Mouse (Mus musculus) C2C12 (cell line): ENCODE measurements around the gene Haspin. TPM values are rescaled to one million over a fixed set of nuclear protein-coding genes. Genes with fewer than 3 reads are reported as not detected.

Experiments used
- H3K27me3 ChIP-seq: one replicate; pipeline ENCODE4 v1.6.1; 2011; ENCODE audit not compliant: control insufficient read depth, insufficient read depth, insufficient read length
- H3K36me3 ChIP-seq: one replicate; pipeline ENCODE4 v1.6.1; 2011; ENCODE audit not compliant: control insufficient read depth, insufficient read depth
- H3K4me3 ChIP-seq: one replicate; pipeline ENCODE4 v1.5.1; 2011; ENCODE audit warnings: mild to moderate bottlenecking, control low read depth; ENCODE audit not compliant: poor library complexity, insufficient read depth, severe bottlenecking
- H3K79me2 ChIP-seq: one replicate; pipeline ENCODE4 v1.6.1; 2011; ENCODE audit not compliant: control insufficient read depth, insufficient read depth
- H3K79me3 ChIP-seq: one replicate; pipeline ENCODE4 v1.6.1; 2011; ENCODE audit warnings: low read depth, control low read depth
- H3ac ChIP-seq: one replicate; pipeline ENCODE3; 2011; ENCODE audit warnings: low read depth; ENCODE audit not compliant: control insufficient read depth, insufficient read length
- CEBPB ChIP-seq: IDR thresholded peaks from one replicate; pipeline ENCODE4 v1.6.1; 2011; ENCODE audit warnings: low read depth, mild to moderate bottlenecking, control low read depth, moderate library complexity
- CTCF ChIP-seq: IDR thresholded peaks from one replicate; pipeline ENCODE4 v1.5.1; 2011; ENCODE audit not compliant: control insufficient read depth, insufficient read depth, insufficient read length
- FOSL1 ChIP-seq: IDR thresholded peaks from one replicate; pipeline ENCODE4 v1.8.0; 2011; ENCODE audit warnings: mild to moderate bottlenecking, low read length; ENCODE audit not compliant: poor library complexity, insufficient read depth, severe bottlenecking
- MAX ChIP-seq: IDR thresholded peaks from one replicate; pipeline ENCODE4 v1.6.1; 2011; ENCODE audit warnings: mild to moderate bottlenecking, control low read depth
- MYOD1 ChIP-seq: IDR thresholded peaks from one replicate; pipeline ENCODE4 v1.6.1; 2011; ENCODE audit warnings: low read depth; ENCODE audit not compliant: control insufficient read depth, insufficient read length
- MYOG ChIP-seq: IDR thresholded peaks from one replicate; pipeline ENCODE4 v1.6.1; 2011; ENCODE audit not compliant: control insufficient read depth, insufficient read length; ENCODE audit errors: extremely low read depth
- USF1 ChIP-seq: IDR thresholded peaks from one replicate; pipeline ENCODE4 v1.6.1; 2011; ENCODE audit warnings: low read depth, mild to moderate bottlenecking, control low read depth, moderate library complexity
- polyA plus RNA-seq: library from polyadenylated mRNA; unstranded; fragments of >200 nt; fragmentation: generic; extraction: Trizol; gene quantifications from one replicate; pipeline ENCODE4 v1.2.1, GENCODE M21; 2012; ENCODE audit warnings: missing spikeins

The Haspin gene
- polyA plus RNA-seq, 1 experiment, result 9.4 TPM

DNA sequence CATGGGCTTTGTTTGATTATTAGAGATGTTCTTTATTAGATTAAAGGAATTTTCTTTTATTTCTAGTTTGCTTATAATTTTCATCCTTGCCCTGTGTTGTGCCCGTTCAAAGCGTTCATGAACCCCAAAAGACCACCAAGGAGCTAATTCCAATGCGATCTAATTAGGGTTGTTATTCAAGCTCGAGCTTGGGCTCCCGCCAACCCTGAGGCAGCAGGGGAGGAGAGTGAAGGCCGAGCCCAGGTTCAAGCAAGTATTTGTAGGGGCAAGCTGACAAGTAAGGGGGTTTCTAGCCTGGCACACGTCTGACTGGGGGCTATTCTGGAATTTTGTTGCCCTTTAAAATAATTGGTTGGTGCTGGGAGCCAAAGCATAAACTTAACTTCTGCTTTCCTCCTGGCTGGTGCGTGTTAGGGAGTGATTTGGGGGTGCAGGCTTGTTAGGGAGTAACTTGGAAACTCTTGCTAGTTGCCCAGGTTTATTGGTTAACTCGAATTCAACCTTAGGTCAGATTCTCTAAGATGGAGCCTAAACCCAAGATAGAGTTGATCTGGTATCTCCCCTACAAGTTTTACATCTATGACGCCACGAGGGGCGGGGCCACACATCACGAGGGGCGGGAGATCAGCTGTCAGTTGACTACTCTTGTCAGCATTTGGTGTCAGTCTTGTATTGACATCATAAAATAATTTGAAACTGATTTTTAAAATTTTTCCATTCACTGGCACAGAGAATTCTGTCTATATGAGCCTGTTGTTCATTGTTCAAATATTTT lies 37.9 kb downstream of the Haspin start:
- Histone ChIP-seq H3K27me3 (no peaks in the 10 kb centered on the region), H3K4me3 (no peak overlapping the region), H3K79me2 (no peaks in the 10 kb centered on the region), H3K79me3 (no peaks in the 10 kb centered on the region), H3ac (no peak overlapping the region), H3K36me3 (no peaks in the 10 kb centered on the region)
- TF ChIP-seq FOSL1 (no peak), CEBPB (no peak), MYOG (no peak), MYOD1 (no peak), CTCF (no peak), MAX (no peak), USF1 (no peak)

DNA sequence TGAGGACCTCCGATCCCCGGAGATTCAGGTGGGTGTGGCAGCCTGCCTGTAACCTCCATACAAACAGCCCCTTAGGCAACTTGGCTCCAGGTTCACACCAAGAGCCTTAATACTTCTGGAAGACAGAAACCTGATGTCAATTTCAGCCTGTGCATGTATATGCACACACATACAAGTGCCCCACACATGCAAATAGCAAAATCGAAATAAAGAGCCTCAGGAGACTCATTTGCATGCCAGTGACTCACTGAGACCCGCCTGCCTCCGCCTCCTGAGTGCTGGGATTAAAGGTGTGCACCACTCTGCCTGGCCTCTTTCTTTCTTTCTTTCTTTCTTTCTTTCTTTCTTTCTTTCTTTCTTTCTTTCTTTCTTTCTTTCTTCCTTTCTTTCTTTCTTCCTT lies 39.2 kb downstream of the Haspin start:
- Histone ChIP-seq H3K79me2 (no peaks in the 10 kb centered on the region), H3K36me3 (no peaks in the 10 kb centered on the region), H3ac (no peak overlapping the region), H3K4me3 (no peak overlapping the region), H3K79me3 (no peaks in the 10 kb centered on the region), H3K27me3 (no peaks in the 10 kb centered on the region)
- TF ChIP-seq CTCF (no peak), MYOD1 (no peak), CEBPB (no peak)

DNA sequence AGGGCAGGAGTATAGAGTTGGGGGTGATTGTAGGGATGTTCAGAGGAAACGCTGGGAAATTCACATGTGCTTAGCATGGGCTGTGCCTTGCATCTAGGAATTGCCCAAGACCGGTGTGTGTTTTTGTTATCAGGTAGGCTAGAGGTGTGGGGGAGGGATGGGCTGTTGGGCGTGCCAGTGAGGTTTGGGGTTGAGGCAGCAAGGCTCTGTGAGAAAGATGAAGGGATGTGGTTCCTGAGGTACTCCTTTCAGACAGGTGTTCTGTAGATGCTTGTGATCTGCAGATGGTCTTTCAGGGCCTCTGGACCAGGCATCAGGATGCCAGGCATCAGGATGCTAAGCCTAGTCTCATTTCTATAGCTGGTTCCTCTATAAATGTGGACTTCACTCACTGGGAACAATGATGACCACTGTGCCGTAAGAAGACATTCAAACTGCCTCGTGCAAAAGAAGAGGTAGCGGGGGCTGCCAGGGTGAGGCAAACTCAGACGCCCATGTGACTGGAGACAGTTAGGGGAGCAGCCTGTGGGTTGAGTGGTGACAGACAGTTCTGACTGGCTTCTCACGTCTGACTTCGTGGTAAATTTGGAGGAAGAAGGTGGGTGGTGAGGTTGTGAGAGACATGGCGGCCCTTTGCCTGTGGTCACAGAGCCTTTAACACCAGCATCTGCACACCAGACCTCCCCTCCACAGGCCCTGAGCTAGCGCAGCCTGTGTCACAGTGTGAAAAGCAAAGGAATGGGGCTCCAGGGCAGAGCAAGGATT lies 43.7 kb downstream of the Haspin start:
- TF ChIP-seq USF1 (no peak), MAX (no peak), MYOD1 (no peak), CEBPB (no peak), CTCF (no peak), FOSL1 (no peak), MYOG (no peak)
- Histone ChIP-seq H3K27me3 (no peaks in the 10 kb centered on the region), H3ac (no peak overlapping the region), H3K79me2 (no peaks in the 10 kb centered on the region), H3K79me3 (no peaks in the 10 kb centered on the region), H3K4me3 (no peak overlapping the region), H3K36me3 (no peaks in the 10 kb centered on the region)

DNA sequence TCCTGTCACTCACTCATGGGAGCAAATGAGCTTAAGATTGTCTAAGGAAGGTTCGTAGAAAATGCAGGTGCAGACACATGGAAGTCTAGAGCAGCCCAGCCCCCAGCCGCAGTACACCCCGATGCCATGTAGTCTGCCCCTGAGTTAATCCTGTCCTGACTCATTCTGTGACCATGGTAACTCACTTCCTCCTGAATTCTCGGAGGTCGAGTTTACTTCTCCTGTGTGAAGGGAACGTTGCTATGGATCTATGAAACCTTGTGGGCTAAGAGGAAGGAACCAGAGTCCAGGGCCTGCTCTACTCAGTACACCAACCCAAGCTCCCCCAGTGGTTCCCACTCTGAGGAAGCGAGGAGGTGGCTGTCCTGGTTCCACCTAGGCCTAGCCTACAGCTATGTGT lies 45.2 kb downstream of the Haspin start:
- Histone ChIP-seq H3K4me3 (no peak overlapping the region), H3K79me3 (no peaks in the 10 kb centered on the region), H3K79me2 (no peaks in the 10 kb centered on the region), H3K27me3 (no peaks in the 10 kb centered on the region), H3K36me3 (no peaks in the 10 kb centered on the region), H3ac (no peak overlapping the region)
- TF ChIP-seq CTCF, result no peak
- TF ChIP-seq MYOG, result no peak
- no peak for TF ChIP-seq FOSL1
- TF ChIP-seq MYOD1, result no peak
- TF ChIP-seq USF1, result no peak

DNA sequence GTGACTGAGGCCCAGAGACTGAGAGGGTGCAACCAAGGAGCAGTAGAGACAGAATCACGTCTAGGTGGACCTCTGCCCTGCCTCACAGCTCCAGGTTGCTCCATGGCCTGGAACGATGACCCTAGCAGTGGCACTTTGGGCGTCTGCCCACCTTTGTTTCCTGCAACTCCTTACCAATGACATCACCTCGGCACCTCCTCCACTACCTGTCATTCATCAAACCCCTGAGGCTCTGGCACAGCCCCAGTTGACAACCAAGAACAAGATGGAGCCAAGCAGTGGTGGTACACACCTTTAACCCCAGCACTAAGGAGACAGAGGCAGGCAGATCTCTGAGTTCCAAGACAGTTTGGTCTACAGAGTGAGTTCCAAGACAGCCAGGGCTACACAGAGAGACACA lies 46.0 kb downstream of the Haspin start:
- Histone ChIP-seq H3K36me3 (no peaks in the 10 kb centered on the region), H3K79me2 (no peaks in the 10 kb centered on the region), H3K79me3 (no peaks in the 10 kb centered on the region), H3K27me3 (no peaks in the 10 kb centered on the region), H3K4me3 (no peak overlapping the region), H3ac (no peak overlapping the region)
- TF ChIP-seq CTCF (no peak), CEBPB (no peak), MYOD1 (no peak), USF1 (no peak), MYOG (no peak), MAX (no peak), FOSL1 (no peak)

DNA sequence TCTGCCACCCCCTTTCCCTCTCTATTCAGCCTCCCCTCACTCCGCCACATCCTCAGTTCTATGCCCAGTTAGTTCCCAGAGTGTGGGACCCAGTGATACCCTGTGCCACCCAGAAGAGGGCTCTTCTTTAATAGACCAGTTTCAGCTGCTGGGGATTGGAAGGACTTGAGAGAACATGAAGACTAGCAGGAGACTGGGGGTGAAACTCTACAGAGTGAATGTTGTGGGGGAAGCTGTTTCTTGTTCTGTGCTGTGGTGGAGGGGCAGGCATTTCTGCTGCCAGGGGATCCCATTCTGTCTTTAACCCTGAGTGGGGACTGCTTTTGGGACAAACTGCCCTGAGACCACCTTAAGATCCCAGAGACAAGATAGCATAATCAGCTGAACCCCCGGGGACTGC lies 47.3 kb downstream of the Haspin start:
- no peaks in the 10 kb centered on the region for H3K79me2 ChIP-seq
- H3K4me3 ChIP-seq, result no peak overlapping the region
- no peak overlapping the region for H3ac ChIP-seq
- H3K79me3 ChIP-seq, result no peaks in the 10 kb centered on the region
- no peak for TF ChIP-seq MAX
- no peak for TF ChIP-seq CTCF
- TF ChIP-seq MYOG, result no peak
- no peak for TF ChIP-seq CEBPB
- no peak for TF ChIP-seq MYOD1
- no peak for TF ChIP-seq USF1
- no peak for TF ChIP-seq FOSL1
- no peaks in the 10 kb centered on the region for H3K27me3 ChIP-seq
- H3K36me3 ChIP-seq, result no peaks in the 10 kb centered on the region
